Mouse (Mus musculus) cortical plate, adult 2 months (tissue): ENCODE measurements at regions not wholly inside any gene's neighbourhood (a gene's known extent, or its start where the extent isn't known, plus 50 kb on each side); places are given as distances from the start of the nearest gene placed in this dataset.

Experiments used
- H3K27ac ChIP-seq: fragments of 200-500 bp; 2 replicates; pipeline ENCODE4 v1.5.1; 2012; ENCODE audit warnings: low read length, control low read depth, inconsistent platforms; ENCODE audit not compliant: insufficient read depth
- H3K4me1 ChIP-seq: fragments of 200-500 bp; 2 replicates; pipeline ENCODE4 v1.6.1; 2011; ENCODE audit warnings: low read length; ENCODE audit not compliant: control insufficient read depth, insufficient read depth
- H3K4me3 ChIP-seq: fragments of 200-500 bp; 2 replicates; pipeline ENCODE4 v1.5.1; 2011; ENCODE audit warnings: mild to moderate bottlenecking, low read length, control low read depth; ENCODE audit not compliant: insufficient read depth
- CTCF ChIP-seq: fragments of 200-500 bp; IDR thresholded peaks from 2 replicates; pipeline ENCODE4 v1.5.1; 2011; ENCODE audit warnings: mild to moderate bottlenecking, control low read depth, low read length; ENCODE audit not compliant: insufficient read depth; ENCODE audit errors: extremely low read depth
- POLR2A ChIP-seq: fragments of 200-500 bp; IDR thresholded peaks from 2 replicates; pipeline ENCODE4 v1.6.1; 2011; ENCODE audit warnings: mild to moderate bottlenecking, low read length, control low read depth; ENCODE audit not compliant: insufficient read depth; ENCODE audit errors: extremely low read depth

DNA sequence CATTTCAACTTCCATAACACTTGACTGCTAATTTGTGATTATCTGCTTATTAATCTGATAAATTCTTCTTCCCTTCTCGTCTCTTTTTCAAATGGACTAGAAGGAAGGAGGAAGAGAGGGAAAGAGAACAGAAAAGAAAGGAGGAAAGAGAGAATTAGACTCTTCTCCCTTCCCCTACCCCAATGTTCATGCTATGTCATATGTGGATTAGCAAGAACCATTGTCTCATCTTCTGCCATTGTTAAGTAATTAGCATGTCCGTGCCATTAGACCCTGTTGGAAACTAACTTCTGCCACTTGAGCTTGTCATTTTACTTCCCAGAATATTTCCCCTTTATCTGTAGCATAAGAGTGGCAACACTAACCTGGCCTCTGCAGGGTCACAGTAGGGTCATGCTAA, 78.8 kb upstream of the Serbp1 start:
- no peak overlapping the region for H3K4me3 ChIP-seq
- no peak overlapping the region for H3K27ac ChIP-seq
- TF ChIP-seq POLR2A = no peak
- TF ChIP-seq CTCF = no peak
- H3K4me1 ChIP-seq = no peaks in the 10 kb centered on the region

DNA sequence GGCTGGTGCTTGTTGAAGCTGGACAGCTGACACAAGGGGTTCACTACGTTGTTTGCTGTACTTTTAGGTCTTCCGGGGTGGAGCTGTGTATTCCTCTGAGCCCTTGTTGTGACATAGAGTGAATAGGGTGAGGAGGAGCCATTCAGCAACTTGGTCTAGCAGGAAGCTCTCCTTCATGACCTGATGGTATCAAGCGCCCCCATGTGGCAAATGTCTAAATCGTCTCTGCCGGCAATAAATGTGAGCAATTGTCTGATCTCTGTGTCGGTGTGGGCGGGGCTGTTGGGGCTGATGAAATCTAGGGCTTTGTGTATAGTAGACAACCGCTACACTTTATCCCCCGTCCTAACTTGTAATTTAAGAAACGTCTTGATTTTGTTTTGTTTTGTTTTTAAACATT, 79.2 kb upstream of the Serbp1 start:
- TF ChIP-seq POLR2A = no peak
- TF ChIP-seq CTCF = peak; percentile 84
- Histone ChIP-seq H3K4me3 (no peak overlapping the region), H3K27ac (no peak overlapping the region), H3K4me1 (no peaks in the 10 kb centered on the region)

DNA sequence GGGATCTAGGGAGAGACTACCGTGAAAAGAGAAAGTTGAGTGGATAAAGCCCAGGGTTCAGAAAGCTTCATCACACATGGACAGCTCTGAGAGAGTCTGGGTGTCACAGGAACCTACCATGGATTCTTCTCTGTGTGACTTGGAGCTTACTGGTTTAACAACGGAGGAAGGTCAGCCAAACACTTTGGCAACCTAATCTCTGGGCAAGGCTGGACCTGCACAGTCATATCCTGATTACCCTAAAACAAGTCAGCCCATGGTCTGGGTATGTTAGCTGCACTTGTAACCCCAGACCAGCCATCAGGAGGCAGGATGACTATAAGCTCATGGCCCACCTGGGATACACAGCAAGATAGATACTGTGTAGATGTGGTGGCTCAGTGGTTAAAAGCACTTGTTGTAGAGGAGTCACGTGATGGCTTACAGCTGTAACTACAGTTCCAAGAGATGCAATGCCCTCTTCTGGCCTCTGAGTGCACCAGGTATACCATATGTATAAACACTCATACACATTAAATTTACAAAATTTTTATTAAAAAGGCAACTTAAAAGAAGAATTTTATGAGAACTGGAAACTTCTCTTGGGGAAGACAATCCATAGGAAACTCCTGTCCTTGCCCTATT, 85.0 kb upstream of the Serbp1 start:
- TF ChIP-seq CTCF (no peak), POLR2A (no peak)
- Histone ChIP-seq H3K4me3 (no peak overlapping the region), H3K4me1 (no peaks in the 10 kb centered on the region), H3K27ac (no peak overlapping the region)

DNA sequence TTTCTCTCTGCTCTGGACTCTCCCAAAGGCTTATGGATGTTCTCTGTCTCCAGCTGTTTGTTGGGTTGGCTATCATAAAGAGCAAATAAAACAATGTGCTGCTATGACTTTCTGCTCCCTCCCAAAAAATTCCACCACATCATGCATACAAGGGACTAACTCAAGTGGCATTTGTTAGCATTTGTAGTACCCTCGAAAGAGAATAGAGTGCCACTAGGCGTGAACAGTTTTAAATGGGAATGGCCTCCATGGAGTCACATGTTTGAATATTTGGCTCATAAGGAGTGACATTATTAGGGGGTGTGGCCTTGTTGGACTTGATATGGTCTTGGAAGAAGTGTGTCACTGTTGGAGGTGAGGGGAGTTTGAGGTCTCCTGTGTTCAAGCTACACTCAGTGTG, 86.5 kb upstream of the Serbp1 start:
- Histone ChIP-seq H3K4me1 (no peaks in the 10 kb centered on the region), H3K27ac (no peak overlapping the region), H3K4me3 (no peak overlapping the region)
- TF ChIP-seq CTCF (no peak), POLR2A (no peak)

DNA sequence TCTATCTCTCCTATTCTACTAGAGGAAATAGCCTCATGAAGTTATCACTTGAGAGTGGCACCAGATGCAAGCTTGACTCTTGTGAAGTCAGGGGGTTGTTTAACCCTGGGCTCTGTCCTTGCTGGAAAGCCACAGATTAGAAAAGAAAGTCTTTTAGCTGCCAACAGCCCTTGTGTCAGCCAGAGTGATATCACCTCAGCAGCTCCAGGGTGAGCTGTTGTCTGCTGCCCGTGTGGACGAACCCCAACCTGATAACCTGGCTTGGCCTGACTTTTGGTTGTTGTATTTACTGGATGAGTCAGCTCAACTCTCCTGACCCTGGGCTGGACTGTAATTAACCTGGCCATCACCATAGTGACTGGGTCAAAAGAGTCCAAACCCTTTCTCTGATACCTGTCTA, 88.6 kb upstream of the Serbp1 start:
- TF ChIP-seq CTCF (no peak), POLR2A (no peak)
- no peak overlapping the region for H3K27ac ChIP-seq
- H3K4me3 ChIP-seq = no peak overlapping the region

DNA sequence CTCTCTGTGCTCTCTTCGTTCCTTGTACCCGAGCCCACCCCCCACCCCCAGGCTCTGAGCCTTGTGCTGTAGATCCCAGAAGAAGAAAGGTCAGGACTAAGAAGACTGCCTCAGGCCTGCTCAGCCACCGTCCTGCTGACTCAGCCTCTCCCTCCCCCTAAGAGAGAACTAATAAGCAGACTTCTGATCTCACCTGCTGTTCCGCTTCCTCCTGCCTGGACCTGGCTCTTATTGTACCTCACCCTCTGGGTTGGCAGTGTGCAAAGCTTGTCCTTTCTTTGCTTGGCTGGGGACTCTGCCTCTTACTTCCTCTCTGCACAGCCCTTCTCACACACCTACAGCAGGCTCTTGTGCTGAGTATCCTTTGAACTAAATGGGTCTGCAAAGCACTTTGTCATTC, 91.3 kb upstream of the Serbp1 start:
- TF ChIP-seq CTCF (no peak), POLR2A (no peak)
- no peak overlapping the region for H3K4me3 ChIP-seq
- H3K27ac ChIP-seq = no peak overlapping the region
- H3K4me1 ChIP-seq = no peaks in the 10 kb centered on the region

More for the DNA sequence above, 88.6 kb upstream of the Serbp1 start:
- no peaks in the 10 kb centered on the region for H3K4me1 ChIP-seq

DNA sequence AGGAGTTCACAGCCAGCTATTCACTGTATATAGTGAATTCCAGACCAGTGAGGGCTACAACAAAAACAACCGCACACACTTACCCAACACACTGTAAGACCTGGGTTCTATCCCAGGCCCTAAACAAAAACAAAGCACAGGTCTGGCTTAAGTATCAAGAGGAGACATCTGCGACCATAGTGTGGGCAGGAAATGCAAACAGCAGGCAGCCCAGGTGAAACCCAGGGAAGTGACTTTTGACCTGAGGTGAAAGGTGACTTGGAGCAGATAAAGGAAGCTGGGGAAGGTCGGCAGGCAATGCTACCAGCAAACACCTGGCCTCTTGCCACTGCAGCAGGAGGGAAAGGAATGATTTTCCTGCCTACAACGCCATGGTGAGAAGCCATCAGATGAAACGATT, 92.0 kb upstream of the Serbp1 start:
- TF ChIP-seq POLR2A (no peak), CTCF (no peak)
- no peak overlapping the region for H3K4me3 ChIP-seq
- no peaks in the 10 kb centered on the region for H3K4me1 ChIP-seq

DNA sequence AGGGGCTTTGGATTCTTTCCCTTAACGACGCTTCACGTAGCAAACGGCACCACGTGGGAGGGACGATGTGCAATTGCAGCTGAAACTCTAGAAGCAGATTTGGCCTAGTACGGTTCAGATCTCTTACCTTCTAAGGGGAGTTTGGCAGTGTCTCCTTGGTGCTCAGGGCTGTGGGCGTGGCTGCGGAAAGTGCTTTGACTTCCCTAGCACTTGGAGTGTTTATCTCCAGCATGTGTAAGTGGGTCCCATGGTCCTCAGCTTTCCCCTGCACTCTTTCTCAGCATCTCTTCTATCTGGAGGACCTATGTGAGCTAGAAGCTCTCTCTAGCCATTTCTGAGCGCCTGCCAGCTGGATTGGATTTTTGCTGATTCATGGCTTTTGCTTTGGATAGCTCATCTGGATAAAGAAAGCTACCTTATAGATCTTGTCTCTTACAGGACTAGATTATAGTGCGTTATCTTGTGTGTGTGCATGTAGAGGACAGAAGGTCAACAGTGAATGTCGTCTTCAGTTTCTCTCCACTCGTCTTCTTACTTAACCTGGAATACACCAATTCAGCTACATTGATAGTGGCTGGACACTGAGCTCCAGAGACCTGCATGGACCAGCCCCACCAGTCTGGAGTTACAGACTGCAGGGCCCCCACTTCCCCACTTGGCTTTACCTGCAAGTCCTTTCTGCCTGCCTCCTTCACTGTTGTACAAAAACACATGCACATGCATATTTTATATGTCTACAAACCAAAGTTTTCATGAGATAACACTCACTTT, 92.8 kb upstream of the Serbp1 start:
- Histone ChIP-seq H3K4me1 (no peaks in the 10 kb centered on the region), H3K27ac (no peak overlapping the region), H3K4me3 (no peak overlapping the region)
- TF ChIP-seq CTCF = no peak
- TF ChIP-seq POLR2A = no peak

More for the DNA sequence above, 92.0 kb upstream of the Serbp1 start:
- no peak overlapping the region for H3K27ac ChIP-seq

DNA sequence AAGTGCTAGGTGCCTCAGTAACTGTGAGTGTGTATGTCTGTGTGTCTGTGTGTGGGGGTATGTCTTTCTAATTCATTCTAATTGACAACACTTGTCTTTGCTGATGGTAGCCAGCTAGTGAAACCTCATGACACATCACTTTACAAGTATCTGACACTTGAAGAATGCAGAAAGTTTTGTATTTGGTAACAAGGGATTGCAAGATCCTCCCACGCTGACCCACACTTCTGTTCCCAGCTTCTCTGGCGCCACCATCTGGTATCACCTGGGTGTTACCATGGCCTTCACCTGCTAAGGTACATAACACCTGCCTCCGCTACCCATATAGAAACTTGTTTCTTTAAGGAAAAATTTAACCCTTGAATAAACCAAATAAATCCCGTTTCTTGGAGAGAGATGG, 95.8 kb upstream of the Serbp1 start:
- no peak overlapping the region for H3K4me3 ChIP-seq
- H3K27ac ChIP-seq = no peak overlapping the region
- H3K4me1 ChIP-seq = no peaks in the 10 kb centered on the region
- no peak for TF ChIP-seq POLR2A
- TF ChIP-seq CTCF = peak; percentile 68

DNA sequence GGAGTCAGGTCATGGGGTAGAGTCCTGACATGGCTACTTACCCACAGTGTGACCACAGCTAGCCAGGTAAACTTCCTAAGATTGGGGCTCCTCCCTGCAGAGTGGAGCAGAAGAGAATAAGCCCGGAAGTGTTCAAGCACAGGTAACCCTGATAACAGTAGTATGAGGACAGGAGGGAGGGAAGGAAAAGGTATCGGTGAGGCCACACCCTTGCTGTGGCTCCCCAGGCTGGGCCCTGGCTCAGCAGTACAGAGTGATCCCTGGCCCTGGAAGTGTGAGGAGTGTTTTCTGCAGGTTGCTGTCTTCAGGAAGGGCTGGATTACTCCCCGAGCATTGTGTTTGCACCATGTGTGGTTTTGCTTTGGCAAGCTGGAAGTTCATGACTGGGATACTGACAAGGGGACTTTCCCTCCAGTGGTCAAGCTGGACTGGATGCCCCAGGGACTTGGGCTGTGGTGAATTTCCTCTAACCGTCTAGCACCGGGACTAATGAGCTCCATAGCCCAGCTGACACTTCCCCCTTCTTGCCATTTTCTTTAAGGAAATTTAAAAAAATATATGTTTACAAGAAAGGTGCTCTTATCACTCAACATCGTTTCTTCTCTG, 97.2 kb upstream of the Serbp1 start:
- no peaks in the 10 kb centered on the region for H3K4me1 ChIP-seq
- TF ChIP-seq POLR2A = no peak
- no peak for TF ChIP-seq CTCF
- H3K4me3 ChIP-seq = no peak overlapping the region
- no peak overlapping the region for H3K27ac ChIP-seq
